Mouse (Mus musculus) hindbrain, embryonic 14.5 days (tissue): Measurements from ENCODE around the gene 4930404N11Rik. TPM values are rescaled to one million over a fixed set of nuclear protein-coding genes. Genes with fewer than 3 reads are reported as not detected.

Experiments
- ATAC-seq: fragments of 200-750 bp; cut with Nextera tagmentation; 2 replicates; pipeline ENCODE4 v1.8.0; 2017; ENCODE audit warnings: moderate number of reproducible peaks, mild to moderate bottlenecking, moderate TSS enrichment, moderate library complexity; ENCODE audit not compliant: low FRiP score
- DNase-seq: peaks from one replicate; pipeline ENCODE4 v3.0.0-alpha.2; 2015; ENCODE audit warnings: low spot score
- H3K27ac ChIP-seq: fragments of 300-500 bp; sonication (generic); 2 replicates; pipeline ENCODE4 v1.5.1; 2014; ENCODE audit warnings: mild to moderate bottlenecking, moderate library complexity
- H3K27me3 ChIP-seq: fragments of 300-500 bp; sonication (generic); 2 replicates; pipeline ENCODE4 v1.6.1; 2014; ENCODE audit warnings: mild to moderate bottlenecking, low read length, mixed read lengths; ENCODE audit not compliant: control insufficient read depth, insufficient read depth
- H3K36me3 ChIP-seq: fragments of 300-500 bp; sonication (generic); replicated peaks from 2 replicates; pipeline ENCODE4 v1.6.1; 2014; ENCODE audit not compliant: control insufficient read depth, insufficient read depth
- H3K4me1 ChIP-seq: fragments of 300-500 bp; sonication (generic); replicated peaks from 2 replicates; pipeline ENCODE4 v1.6.1; 2014; ENCODE audit warnings: antibody characterized with exemption, low read length, mixed read lengths; ENCODE audit not compliant: control insufficient read depth, insufficient read depth
- H3K4me2 ChIP-seq: fragments of 300-500 bp; sonication (generic); replicated peaks from 2 replicates; pipeline ENCODE4 v1.6.1; 2014; ENCODE audit warnings: mild to moderate bottlenecking, moderate library complexity
- H3K4me3 ChIP-seq: fragments of 300-500 bp; sonication (generic); replicated peaks from 2 replicates; pipeline ENCODE4 v1.5.1; 2014; ENCODE audit warnings: mild to moderate bottlenecking, low read length
- H3K9ac ChIP-seq: fragments of 300-500 bp; sonication (generic); 2 replicates; pipeline ENCODE4 v1.6.1; 2014
- H3K9me3 ChIP-seq: fragments of 300-500 bp; sonication (generic); 2 replicates; pipeline ENCODE4 v1.6.1; 2016; ENCODE audit warnings: low read length; ENCODE audit not compliant: control insufficient read depth
- WGBS: fragments of 180-500 bp; shearing (Covaris S2); extraction: QIAGEN DNeasy Blood & Tissue Kit; methylation state at CpG from one replicate; pipeline ENCODE4 v1.1.7; 2014; 5-methylcytosine and 5-hydroxymethylcytosine counted together
- polyA plus RNA-seq: library from polyadenylated mRNA; unstranded; fragments of >200 nt; fragmentation: Nextera tagmentation; extraction: Ambion mirVana; gene quantifications from 2 replicates; pipeline ENCODE4 v1.2.1, GENCODE M21; 2014

Gene 4930404N11Rik
- polyA plus RNA-seq: 0.30 and 0.59 TPM in 2 replicates

DNA sequence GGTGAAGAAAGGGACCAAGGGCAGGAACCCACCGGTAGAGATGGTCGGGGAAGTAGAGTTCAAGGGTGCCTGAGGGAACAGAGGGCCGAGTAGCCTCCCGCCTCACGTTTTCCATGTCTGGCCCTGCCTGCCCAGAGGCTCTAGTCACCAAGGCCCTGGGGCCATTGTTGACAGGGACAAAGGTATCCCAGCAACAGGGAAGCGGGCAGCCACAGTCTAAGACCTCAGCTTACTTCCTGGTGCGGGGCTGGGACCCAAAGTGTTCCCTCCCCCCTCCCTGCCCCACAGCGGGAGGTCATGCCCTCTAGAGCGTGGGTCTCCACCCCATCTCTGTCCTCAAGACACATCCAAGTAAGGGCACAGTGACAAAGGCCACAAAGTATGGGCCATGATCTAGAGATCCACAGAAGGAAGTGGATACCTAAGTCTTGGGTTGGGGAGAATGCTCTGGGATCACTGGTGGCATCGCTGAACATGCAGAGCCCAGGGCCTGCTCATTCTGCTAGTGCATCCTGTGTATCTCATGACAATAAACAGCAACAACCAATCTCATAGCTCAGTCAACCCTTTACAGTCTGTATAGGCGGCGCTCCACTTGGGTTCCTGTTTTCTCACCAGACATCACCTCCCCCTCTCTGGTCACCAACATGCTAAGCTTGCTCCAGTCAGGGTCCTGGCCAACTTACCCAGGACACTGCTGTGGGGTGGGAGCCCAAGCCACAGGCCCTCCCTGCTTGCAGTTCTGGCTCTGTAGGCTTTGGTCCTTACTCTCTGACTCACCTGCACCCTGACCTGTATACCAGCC, at the start of gene 4930404N11Rik:
Gene 4930404N11Rik, minus strand, starts transcription at position 145 of the 805 bp plus-strand sequence.
- peaks cover 18% of the 10 kb centered on the region for H3K4me1 ChIP-seq
- H3K27ac ChIP-seq: no peak within 1 kb of the TSS
- H3K9me3 ChIP-seq: no peaks in the 10 kb centered on the region
- H3K4me3 ChIP-seq: peak within 1 kb of the TSS; percentile 19; the same call in 1 of the 2 replicates
- H3K36me3 ChIP-seq: peaks cover 51% of the 10 kb centered on the region
- peaks cover 21% of the 10 kb centered on the region for H3K27me3 ChIP-seq
- WGBS: 16% methylated on average over 12 of the region's 12 CpGs
- H3K4me2 ChIP-seq: peak within 1 kb of the TSS; percentile 45
- DNase-seq (no peak), ATAC-seq (no peak)
- peak within 1 kb of the TSS; percentile 40 for H3K9ac ChIP-seq

DNA sequence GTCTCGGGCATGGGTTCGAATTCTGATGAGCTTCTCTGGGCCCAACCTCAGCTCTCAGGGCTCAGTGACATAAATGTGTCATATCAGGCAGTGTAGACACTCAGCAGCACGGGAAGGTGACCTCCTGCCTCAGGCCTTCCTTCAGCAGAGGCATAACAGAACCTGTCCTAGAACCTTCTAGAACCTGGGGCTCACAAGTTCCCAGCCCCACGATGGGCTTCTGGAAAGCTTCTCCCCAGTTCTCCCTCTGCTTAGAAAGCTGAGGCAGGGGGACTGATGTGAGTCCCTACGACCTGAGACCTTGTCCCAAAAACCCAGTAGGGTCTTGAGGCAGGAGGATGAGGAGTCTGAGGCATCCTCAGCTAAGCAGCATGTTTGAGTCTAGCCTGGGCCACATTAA, 49.5 kb upstream of the 4930404N11Rik start:
- H3K4me1 ChIP-seq: peaks cover 41% of the 10 kb centered on the region

DNA sequence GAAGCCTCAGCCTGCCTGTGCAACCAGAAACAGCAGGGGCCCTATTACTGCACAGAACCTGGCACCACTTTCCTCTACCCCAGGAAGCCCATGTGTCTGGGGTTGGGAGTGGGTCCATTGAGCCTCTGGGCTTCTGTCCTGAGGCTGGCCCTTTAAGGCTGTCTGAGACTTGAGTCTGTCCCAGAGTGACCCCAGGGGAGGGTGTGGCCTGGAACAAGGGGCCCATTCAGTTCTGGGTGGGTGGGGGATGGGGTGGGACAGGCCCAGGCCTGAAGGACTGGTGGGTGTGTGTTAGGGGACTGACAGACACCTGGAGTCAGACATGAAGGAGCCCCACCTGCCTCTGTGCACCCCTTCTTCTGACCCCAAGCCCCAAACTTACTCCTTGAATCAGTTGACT, 49.1 kb upstream of the 4930404N11Rik start:
- peaks cover 41% of the 10 kb centered on the region for H3K4me1 ChIP-seq
- H3K9ac ChIP-seq: no peak overlapping the region

More for the DNA sequence above, 49.5 kb upstream of the 4930404N11Rik start:
- DNase-seq (no peak), ATAC-seq (no peak)
- Histone ChIP-seq H3K4me2 (no peak overlapping the region), H3K36me3 (peaks cover 9% of the 10 kb centered on the region; the same call in 1 of the 2 replicates), H3K27me3 (no peaks in the 10 kb centered on the region), H3K27ac (no peak overlapping the region; the same call in 1 of the 2 replicates), H3K9ac (no peak overlapping the region), H3K4me3 (no peak overlapping the region), H3K9me3 (no peaks in the 10 kb centered on the region)
- 82% methylated on average over 5 of the region's 5 CpGs for WGBS

DNA sequence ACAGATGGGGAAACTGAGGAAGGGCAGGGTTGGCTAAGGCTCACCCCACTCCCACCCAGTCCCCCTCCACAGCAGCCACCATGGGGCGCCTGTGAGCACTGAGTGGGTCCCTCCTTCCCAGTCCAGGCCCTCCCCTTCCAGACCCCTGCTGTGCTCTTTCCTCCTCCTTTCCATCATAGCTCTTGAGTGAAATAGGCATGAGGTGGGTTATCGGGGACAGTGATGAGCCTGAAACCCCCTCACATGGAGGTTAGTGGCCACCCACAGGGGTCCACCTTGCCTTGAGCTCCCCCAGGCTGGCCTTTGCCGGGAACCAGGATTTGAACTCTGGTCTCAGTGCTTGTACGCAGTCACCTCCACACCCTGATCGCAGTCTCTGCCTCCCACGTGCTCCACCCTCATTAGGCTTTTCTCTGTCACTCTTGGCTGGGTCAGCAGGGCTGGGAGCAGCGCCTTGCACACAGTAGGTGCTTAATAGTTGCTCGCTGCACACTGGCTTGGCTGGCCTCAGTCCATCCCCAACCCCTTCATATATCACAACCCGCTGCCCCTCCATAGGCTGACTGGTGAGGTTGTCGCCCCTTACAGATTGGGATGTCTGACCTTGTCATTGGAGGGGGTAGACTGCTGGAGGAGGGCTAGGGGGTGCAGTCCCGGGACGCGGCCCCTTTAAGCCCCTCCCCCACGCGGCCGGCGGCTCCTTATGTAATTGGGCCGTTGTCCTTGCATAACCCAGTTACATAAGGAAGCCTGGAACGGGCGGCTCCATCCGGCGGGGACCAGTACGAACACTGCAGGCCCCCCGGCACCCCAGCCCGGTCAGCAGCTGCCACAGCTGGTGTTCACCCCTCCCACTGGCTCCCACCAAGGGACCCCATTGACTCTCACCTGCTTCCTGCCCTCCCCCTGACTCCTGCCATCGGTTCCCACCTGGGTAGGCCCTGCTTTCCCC, 48.0 kb upstream of the 4930404N11Rik start:
- peaks cover 4% of the 10 kb centered on the region; the same call in 1 of the 2 replicates for H3K27me3 ChIP-seq
- H3K36me3 ChIP-seq: no peaks in the 10 kb centered on the region; the same call in 1 of the 2 replicates
- DNase-seq: no peak
- no peak overlapping the region for H3K9ac ChIP-seq
- WGBS: 34% methylated on average over 19 of the region's 26 CpGs
- H3K27ac ChIP-seq: no peak overlapping the region
- H3K4me2 ChIP-seq: peak overlapping the region; percentile 29
- ATAC-seq: no peak
- H3K4me3 ChIP-seq: no peak overlapping the region
- H3K4me1 ChIP-seq: peaks cover 37% of the 10 kb centered on the region
- H3K9me3 ChIP-seq: no peaks in the 10 kb centered on the region

More for the DNA sequence above, 49.1 kb upstream of the 4930404N11Rik start:
- Histone ChIP-seq H3K4me3 (no peak overlapping the region), H3K27me3 (no peaks in the 10 kb centered on the region), H3K27ac (no peak overlapping the region; the same call in 1 of the 2 replicates), H3K4me2 (no peak overlapping the region), H3K36me3 (peaks cover 5% of the 10 kb centered on the region; the same call in 1 of the 2 replicates), H3K9me3 (no peaks in the 10 kb centered on the region)
- no peak for DNase-seq
- ATAC-seq: no peak

DNA sequence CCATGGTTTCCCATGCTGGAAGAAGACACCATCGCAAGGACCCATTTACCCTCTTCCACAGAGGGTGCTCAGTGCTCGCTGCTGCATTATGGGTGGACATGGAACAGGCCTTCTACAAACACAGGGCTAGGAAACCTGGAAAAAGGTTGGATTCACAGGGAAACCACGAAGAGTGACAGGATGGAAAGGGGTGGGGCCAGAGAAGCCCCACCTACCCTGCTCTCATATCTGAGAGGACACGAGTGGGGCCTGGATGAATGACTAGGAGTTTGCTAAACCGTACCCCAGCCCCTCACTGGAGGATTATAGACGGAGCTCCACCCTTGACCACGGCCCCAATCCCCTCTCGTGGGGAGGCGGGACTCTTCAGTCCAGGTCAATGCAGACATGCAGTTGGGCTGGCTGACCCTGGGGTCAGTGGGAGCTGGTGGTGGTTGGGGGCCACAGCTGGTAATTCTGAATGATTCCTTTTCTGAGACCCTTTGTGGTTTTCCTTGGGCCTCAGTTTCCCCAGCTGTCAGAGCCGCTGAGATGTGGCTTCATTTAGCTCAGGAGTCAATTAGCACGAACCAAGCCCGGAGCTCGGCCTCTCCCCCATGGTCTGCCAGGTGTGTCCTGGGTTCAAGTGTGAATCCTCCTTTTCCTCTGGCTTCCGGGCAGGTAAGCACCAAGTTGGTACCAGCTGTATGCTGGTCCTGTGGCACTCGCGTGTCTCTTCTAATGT, 47.1 kb upstream of the 4930404N11Rik start:
- Histone ChIP-seq H3K4me3 (no peak overlapping the region), H3K27me3 (peaks cover 13% of the 10 kb centered on the region; the same call in 1 of the 2 replicates), H3K36me3 (peaks cover 8% of the 10 kb centered on the region), H3K4me1 (peaks cover 37% of the 10 kb centered on the region), H3K4me2 (no peak overlapping the region), H3K27ac (0 out of 2 replicates have a peak overlapping the region, but pooled peaks have one; percentile 64), H3K9ac (no peak overlapping the region), H3K9me3 (no peaks in the 10 kb centered on the region)
- no peak for DNase-seq
- 78% methylated on average over 16 of the region's 16 CpGs for WGBS
- ATAC-seq: no peak

DNA sequence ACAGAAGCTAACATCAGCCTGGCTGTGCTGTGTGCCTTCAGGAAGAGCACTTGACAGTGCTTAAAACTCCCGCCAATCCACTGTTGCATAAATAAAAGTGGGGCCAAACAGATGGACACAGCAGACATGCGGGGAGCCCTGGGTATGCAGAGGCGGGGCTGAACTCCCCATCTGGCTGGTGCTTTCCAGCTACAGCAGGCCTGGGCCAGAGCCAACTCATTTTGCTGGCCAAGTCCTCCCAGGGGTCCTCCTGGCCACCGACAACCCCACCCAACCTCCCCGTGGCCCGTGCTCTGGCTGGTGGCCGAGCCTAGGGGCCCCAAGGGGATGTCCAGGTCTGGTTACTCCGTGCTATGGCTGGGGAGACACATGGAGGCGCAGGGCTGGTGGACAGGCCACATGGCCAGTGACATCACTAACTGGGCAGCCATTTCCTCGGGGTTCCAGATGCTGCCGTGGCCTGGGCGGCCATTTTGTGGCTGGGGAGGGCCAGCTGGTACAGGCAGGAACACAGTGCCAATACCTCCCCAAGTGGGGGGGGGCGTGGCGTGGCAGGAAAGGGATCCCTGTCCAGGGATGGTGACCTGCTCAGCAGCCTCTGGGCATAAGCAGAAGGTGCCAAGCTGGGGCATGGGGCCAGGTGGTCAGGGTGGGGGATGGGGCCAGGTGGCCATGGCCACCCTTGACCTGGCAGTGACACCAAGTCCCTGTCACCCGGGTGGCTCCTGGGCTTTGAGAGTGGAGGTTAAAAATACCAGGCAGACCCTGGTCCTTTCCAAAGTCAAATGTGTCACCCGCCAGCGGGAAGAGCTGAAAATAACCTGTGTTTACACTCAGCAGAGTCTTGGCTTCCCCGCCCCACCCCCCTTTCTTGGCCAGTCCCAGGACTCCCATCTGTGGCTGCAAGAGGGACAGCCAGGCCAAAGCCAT, 46.1 kb upstream of the 4930404N11Rik start:
- peaks cover 15% of the 10 kb centered on the region; the same call in 1 of the 2 replicates for H3K27me3 ChIP-seq
- H3K4me3 ChIP-seq: no peak overlapping the region
- peak overlapping the region; percentile 64 for H3K27ac ChIP-seq
- H3K9ac ChIP-seq: no peak overlapping the region
- ATAC-seq: 0 out of 2 replicates have a peak, but pooled peaks have one; percentile 16
- DNase-seq: peak; percentile 60
- H3K36me3 ChIP-seq: peaks cover 17% of the 10 kb centered on the region
- no peaks in the 10 kb centered on the region for H3K9me3 ChIP-seq
- H3K4me2 ChIP-seq: no peak overlapping the region
- peaks cover 42% of the 10 kb centered on the region for H3K4me1 ChIP-seq
- 40% methylated on average over 16 of the region's 18 CpGs for WGBS

DNA sequence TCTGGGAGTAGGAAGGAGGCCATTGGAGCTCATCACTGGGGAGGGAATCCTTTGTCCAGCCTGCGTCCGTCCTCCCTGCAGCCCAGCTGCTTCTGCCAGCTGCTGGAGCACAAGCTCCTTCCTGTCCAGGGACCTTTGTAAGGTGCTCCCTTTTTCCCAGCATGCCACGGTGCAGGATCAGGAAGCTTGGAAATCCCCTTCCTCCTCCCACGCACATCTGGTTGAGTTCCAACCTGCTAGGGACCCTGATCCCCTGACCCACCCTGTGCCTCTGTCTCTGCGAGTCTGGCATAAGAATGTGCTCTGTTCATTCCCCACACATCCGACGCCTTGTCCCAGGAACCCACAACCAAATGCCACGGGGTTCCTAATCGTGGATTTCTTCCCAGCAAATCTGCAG, 45.4 kb upstream of the 4930404N11Rik start:
- no peak for ATAC-seq
- 69% methylated on average over 9 of the region's 9 CpGs for WGBS
- Histone ChIP-seq H3K27me3 (peaks cover 15% of the 10 kb centered on the region; the same call in 1 of the 2 replicates), H3K36me3 (peaks cover 25% of the 10 kb centered on the region), H3K4me2 (no peak overlapping the region), H3K4me1 (peaks cover 46% of the 10 kb centered on the region), H3K9me3 (no peaks in the 10 kb centered on the region), H3K9ac (no peak overlapping the region), H3K27ac (peak overlapping the region; percentile 64; the same call in 1 of the 2 replicates), H3K4me3 (no peak overlapping the region)
- no peak for DNase-seq

DNA sequence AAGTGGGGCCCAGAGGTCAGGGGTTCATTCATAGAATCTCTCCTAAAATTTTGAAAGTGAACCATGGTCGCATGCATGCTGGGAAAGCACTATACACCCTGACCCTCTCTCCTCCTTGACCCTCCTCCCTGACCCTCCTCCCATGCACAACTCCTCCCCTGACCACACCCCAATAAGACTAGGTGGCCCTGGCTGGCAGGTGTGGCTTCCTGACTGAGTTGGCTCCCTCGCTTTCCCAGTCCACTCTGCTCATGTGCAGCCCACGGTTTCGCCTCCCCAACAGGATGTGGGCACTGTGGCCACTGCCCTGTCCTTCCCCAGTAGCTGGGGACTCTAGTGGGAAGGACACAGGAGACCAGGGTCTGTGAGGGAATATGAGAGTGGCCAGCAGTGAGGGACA, 44.7 kb upstream of the 4930404N11Rik start:
- no peak for ATAC-seq
- Histone ChIP-seq H3K27me3 (peaks cover 15% of the 10 kb centered on the region; the same call in 1 of the 2 replicates), H3K4me2 (no peak overlapping the region), H3K27ac (no peak overlapping the region), H3K4me3 (no peak overlapping the region), H3K4me1 (peaks cover 46% of the 10 kb centered on the region), H3K36me3 (peaks cover 31% of the 10 kb centered on the region), H3K9ac (no peak overlapping the region; the same call in 1 of the 2 replicates), H3K9me3 (no peaks in the 10 kb centered on the region)
- WGBS: 76% methylated on average over 4 of the region's 4 CpGs
- DNase-seq: no peak
